Mouse (Mus musculus) embryonic fibroblast, embryonic 13.5 days (primary cell): ENCODE results near the gene Prpf6. TPM values are rescaled to one million over a fixed set of nuclear protein-coding genes. Genes with fewer than 3 reads are reported as not detected.

ENCODE experiments used
- H3K27ac ChIP-seq: 2 replicates; pipeline ENCODE4 v1.5.1; 2012; ENCODE audit warnings: low read length, control low read depth, inconsistent platforms; ENCODE audit not compliant: insufficient read depth
- H3K4me1 ChIP-seq: 2 replicates; pipeline ENCODE4 v1.6.1; 2011; ENCODE audit warnings: low read length; ENCODE audit not compliant: control insufficient read depth, insufficient read depth
- H3K4me3 ChIP-seq: 2 replicates; pipeline ENCODE4 v1.5.1; 2011; ENCODE audit warnings: mild to moderate bottlenecking, control low read depth, low read length; ENCODE audit not compliant: insufficient read depth
- CTCF ChIP-seq: IDR thresholded peaks from 2 replicates; pipeline ENCODE4 v1.5.1; 2011; ENCODE audit warnings: mild to moderate bottlenecking, control low read depth, low read length, moderate library complexity, borderline replicate concordance; ENCODE audit not compliant: insufficient read depth
- POLR2A ChIP-seq: IDR thresholded peaks from 2 replicates; pipeline ENCODE4 v1.6.1; 2011; ENCODE audit warnings: low read depth, mild to moderate bottlenecking, control low read depth, low read length, moderate library complexity
- polyA plus RNA-seq: library from polyadenylated mRNA; stranded (reverse); fragments of >200 nt; gene quantifications from 2 replicates; pipeline ENCODE4 v1.2.4, GENCODE M21; 2011; ENCODE audit warnings: low read depth; ENCODE audit not compliant: missing spikeins, insufficient read length

Gene Prpf6
- polyA plus RNA-seq, 1 experiment: 59.4 TPM

DNA sequence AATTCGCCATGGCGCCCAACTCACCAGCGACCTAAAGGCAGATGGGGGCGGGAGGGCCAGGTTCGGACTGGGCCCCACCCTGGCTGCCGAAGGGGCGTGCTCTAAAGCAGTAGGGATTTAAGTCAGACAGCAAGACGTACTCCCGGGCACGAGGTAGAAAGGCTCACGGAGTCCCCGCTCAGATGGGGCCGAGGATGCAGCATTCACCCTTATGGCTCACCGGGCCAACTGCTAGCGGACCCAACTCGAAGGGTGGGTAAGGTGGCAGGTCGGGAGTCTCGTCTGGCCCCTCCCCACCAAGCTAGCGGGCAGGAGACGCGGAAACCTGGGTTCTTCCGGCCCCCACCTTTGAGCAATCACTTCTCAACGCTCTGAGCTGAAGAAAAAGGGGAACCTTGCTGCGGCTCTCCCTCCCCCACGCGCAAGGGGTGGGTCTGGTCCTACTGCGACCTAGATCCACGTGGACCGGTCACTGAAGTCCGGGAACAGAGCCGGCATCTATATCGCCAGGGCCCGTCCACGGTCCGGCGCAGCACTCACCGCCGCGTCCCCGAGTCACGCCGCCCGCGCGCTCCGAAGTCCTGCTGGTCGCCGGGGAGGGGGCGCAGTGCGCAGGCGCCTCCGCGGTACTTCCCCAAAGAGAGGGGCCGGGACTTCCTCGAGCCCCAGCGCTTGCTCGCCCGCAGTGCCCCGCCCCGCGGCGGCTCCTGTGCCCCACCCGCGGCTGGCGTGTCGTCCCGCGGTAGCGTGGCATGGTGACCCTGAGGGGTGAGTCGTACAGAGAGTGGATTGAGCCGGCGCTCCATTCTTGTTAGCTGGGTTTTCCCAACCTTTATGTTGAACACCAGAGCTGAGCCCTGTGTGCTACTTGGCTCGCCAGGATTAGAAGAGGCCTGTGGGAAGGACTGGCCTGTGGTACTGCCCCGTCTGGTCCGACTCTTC lies 101.9 kb downstream of the Prpf6 start, which contains the start of gene Rgs19:
Rgs19 (minus strand) TSS at position 639 of the 942 bp plus-strand sequence.
- TF ChIP-seq CTCF (no peak), POLR2A (peak; percentile 82)
- Histone ChIP-seq H3K4me3 (peak within 1 kb of the TSS; percentile 78), H3K27ac (no peak within 1 kb of the TSS), H3K4me1 (no peaks in the 10 kb centered on the region)

DNA sequence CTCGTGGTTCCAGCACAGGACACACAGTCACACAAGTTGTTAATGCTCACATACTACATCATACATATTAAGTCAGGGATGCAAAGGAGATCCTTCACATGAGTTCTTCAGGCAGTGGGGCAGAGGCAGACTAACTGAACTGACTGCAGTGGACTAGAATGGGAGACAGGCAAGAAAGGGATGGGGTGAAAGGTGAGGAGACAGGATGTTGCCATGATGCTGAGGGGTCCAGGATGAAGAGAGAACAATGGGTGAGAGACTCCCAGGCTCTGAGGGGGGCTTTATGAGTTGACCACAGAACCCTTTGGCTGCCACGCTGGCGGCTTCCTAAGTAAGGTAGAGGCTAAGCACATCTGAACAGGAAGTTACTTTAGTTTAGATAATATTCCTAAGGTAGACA lies 102.9 kb downstream of the Prpf6 start:
- no peak for TF ChIP-seq CTCF
- TF ChIP-seq POLR2A: no peak
- Histone ChIP-seq H3K4me3 (no peak overlapping the region; the same call in 1 of the 2 replicates), H3K27ac (no peak overlapping the region), H3K4me1 (no peaks in the 10 kb centered on the region)

DNA sequence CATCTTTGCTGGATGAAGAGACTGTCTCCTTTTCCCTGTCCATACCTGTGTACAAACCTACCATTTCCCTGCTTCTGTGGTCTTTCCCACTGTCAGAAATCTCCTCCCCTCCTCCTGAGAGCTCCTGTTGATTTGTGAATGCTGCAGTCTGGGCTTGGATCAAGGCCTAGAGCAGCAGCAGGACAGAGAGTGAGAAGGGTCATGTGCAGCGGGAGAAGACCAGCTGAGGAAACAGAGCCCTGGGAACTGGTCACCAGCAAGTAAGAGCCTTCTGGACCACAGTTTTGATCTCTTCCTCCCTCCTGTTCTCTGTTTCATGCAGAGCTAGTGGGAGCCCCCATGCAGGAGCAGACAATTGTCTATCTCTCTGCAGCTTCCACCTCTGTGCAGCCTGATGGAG lies 104.1 kb downstream of the Prpf6 start:
- no peak overlapping the region for H3K4me3 ChIP-seq
- no peak overlapping the region for H3K27ac ChIP-seq
- H3K4me1 ChIP-seq: no peaks in the 10 kb centered on the region
- TF ChIP-seq CTCF: no peak

DNA sequence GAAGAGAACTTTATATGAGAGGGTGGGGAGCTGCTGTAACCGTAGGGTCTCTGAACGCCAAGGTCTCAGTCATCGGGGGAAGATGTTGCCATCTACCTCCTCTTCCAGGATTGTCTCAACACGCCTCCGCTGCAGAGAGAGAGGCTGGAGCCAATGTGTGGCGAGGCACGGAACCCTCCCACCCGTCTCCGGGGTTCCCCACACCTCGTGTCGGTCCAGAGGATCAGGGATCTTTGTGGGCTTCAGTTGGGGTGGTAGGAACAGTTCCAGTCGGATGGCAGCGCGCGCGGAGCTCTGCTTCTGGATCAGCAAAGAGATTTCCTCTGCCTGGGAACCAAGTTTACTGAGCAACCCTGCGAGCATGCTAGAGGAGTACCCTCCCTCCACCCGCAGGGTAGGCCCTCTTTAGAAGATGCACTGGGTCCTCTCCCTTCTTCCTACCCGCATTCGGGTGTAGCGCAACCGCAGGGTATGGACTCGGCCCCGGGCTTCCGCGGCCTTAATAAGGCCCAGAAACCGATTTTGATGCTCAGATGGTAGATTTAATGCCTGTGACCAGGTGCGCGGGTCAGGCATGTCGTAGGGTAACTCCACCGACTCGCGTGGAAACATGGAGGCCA lies 105.2 kb downstream of the Prpf6 start:
- H3K4me3 ChIP-seq: no peak overlapping the region
- H3K27ac ChIP-seq: no peak overlapping the region
- TF ChIP-seq CTCF: no peak
- no peak for TF ChIP-seq POLR2A
- no peaks in the 10 kb centered on the region for H3K4me1 ChIP-seq

DNA sequence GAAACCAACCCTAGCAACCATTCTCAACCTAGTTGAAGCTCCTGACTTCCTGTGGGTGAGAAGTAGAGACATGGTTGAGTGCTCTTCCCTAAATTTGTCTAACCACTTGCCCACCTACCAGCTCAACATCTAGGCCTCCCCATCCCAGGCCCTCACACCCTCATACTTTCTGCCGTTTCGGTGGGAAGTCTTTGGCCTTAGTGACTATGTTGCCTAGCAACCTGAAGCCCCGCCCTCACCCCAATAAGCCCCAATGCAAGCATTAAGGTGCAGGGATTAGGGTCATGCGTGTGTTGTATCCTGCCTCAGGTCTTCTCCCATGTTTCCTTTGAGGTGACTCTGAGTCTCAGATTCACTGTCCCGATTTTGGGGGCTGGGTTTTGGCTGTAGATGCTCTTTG lies 106.6 kb downstream of the Prpf6 start, which contains the start of gene Lkaaear1:
Lkaaear1 (minus strand) TSS at position 202 of the 400 bp plus-strand sequence.
- no peak within 1 kb of the TSS for H3K27ac ChIP-seq
- no peak within 1 kb of the TSS for H3K4me3 ChIP-seq
- TF ChIP-seq CTCF: no peak
- no peak for TF ChIP-seq POLR2A
- no peaks in the 10 kb centered on the region for H3K4me1 ChIP-seq

Other genes with a start within 250 kb of the Prpf6 start
- gene Zgpat, start 226.9 kb upstream of the Prpf6 start, polyA plus RNA-seq: 13.5 and 19.1 TPM in 2 replicates
- gene Arfrp1, start 226.5 kb upstream of the Prpf6 start, polyA plus RNA-seq: 32.8 and 37.6 TPM in 2 replicates
- gene Lime1, start 211.8 kb upstream of the Prpf6 start, polyA plus RNA-seq: 6.8 and 8.1 TPM in 2 replicates
- gene Zbtb46, start 132.4 kb upstream of the Prpf6 start, polyA plus RNA-seq: 2.6 and 3.3 TPM in 2 replicates
- not detected in 2 replicates for gene Abhd16b, start 98.7 kb upstream of the Prpf6 start, polyA plus RNA-seq
- 96.5 and 103 TPM in 2 replicates for gene Tpd52l2, start 94.7 kb upstream of the Prpf6 start, polyA plus RNA-seq
- 86.7 and 97.4 TPM in 2 replicates for gene Dnajc5, start 71.4 kb upstream of the Prpf6 start, polyA plus RNA-seq
- 62.0 and 65.1 TPM in 2 replicates for gene Uckl1, start 7.0 kb upstream of the Prpf6 start, polyA plus RNA-seq
- gene Zfp512b, start 935 bp downstream of the Prpf6 start, polyA plus RNA-seq: 31.8 and 41.0 TPM in 2 replicates
- 3.6 and 3.7 TPM in 2 replicates for gene Samd10, start 7.3 kb downstream of the Prpf6 start, polyA plus RNA-seq
- gene Gm29797, start 65.2 kb downstream of the Prpf6 start, polyA plus RNA-seq: not detected in 2 replicates
- gene Sox18, start 79.8 kb downstream of the Prpf6 start, polyA plus RNA-seq: not detected in 2 replicates
- gene Tcea2, start 88.4 kb downstream of the Prpf6 start, polyA plus RNA-seq: 6.8 and 13.4 TPM in 2 replicates
- 66.1 and 87.1 TPM in 2 replicates for gene Rgs19, start 102.1 kb downstream of the Prpf6 start, polyA plus RNA-seq
- gene Lkaaear1, start 106.6 kb downstream of the Prpf6 start, polyA plus RNA-seq: not detected in 2 replicates
- gene Oprl1, start 123.1 kb downstream of the Prpf6 start, polyA plus RNA-seq: not detected in 2 replicates
- gene Myt1, start 171.5 kb downstream of the Prpf6 start, polyA plus RNA-seq: not detected in 2 replicates
- gene Pcmtd2, start 246.0 kb downstream of the Prpf6 start, polyA plus RNA-seq: 19.6 and 19.7 TPM in 2 replicates